Mouse (Mus musculus) c-Kit-positive CD71-negative TER-119-negative erythroid progenitor cells, embryonic 14.5 days (primary cell): ENCODE results near the gene Hmgcll1.

Source experiments
- DNase-seq: peaks from one replicate; pipeline ENCODE4 v3.0.0-alpha.2; 2013; ENCODE audit warnings: low read depth

The Hmgcll1 gene

GRCm38 (mm10) chr9:76014631-76015531, at the start of gene Hmgcll1:
Gene Hmgcll1, plus strand, starts transcription at chr9:76014855.
- DNase-seq = no peak

GRCm38 (mm10) chr9:75980097-75980496, 34.6 kb upstream of the Hmgcll1 start:
- DNase-seq = no peak

GRCm38 (mm10) chr9:75981139-75981538, 33.5 kb upstream of the Hmgcll1 start:
- no peak for DNase-seq

- no peak for DNase-seq
Observed at GRCm38 (mm10) chr9:75989491-75989890, 25.2 kb upstream of the Hmgcll1 start.

GRCm38 (mm10) chr9:75998791-75999350, 15.8 kb upstream of the Hmgcll1 start:
- DNase-seq = no peak

GRCm38 (mm10) chr9:76000876-76001858, 13.5 kb upstream of the Hmgcll1 start:
- DNase-seq = no peak

GRCm38 (mm10) chr9:76003066-76003465, 11.6 kb upstream of the Hmgcll1 start:
- DNase-seq = no peak

- no peak for DNase-seq
Observed at GRCm38 (mm10) chr9:76003637-76004036, 11.0 kb upstream of the Hmgcll1 start.

- no peak for DNase-seq
Observed at GRCm38 (mm10) chr9:76007342-76007970, 7.2 kb upstream of the Hmgcll1 start.

GRCm38 (mm10) chr9:76013789-76014188, 866 bp upstream of the Hmgcll1 start:
- DNase-seq = no peak

GRCm38 (mm10) chr9:76015971-76016370, 1.3 kb downstream of the Hmgcll1 start:
- DNase-seq = no peak

GRCm38 (mm10) chr9:76016506-76016905, 1.9 kb downstream of the Hmgcll1 start:
- no peak for DNase-seq

- no peak for DNase-seq
Observed at GRCm38 (mm10) chr9:76023551-76023973, 8.9 kb downstream of the Hmgcll1 start.

GRCm38 (mm10) chr9:76024277-76025246, 9.9 kb downstream of the Hmgcll1 start:
- no peak for DNase-seq

GRCm38 (mm10) chr9:76029471-76030199, 15.0 kb downstream of the Hmgcll1 start:
- no peak for DNase-seq

- no peak for DNase-seq
Observed at GRCm38 (mm10) chr9:76035058-76035457, 20.4 kb downstream of the Hmgcll1 start.

- no peak for DNase-seq
Observed at GRCm38 (mm10) chr9:76038327-76039103, 23.9 kb downstream of the Hmgcll1 start.

GRCm38 (mm10) chr9:76039711-76040110, 25.1 kb downstream of the Hmgcll1 start:
- no peak for DNase-seq

GRCm38 (mm10) chr9:76043341-76043740, 28.7 kb downstream of the Hmgcll1 start:
- DNase-seq = no peak
